Mouse (Mus musculus) embryo, embryonic 9.5 days (tissue): ENCODE measurements at regions not wholly inside any gene's neighbourhood (a gene's known extent, or its start where the extent isn't known, plus 50 kb on each side); places are given as distances from the start of the nearest gene placed in this dataset.

Experiments
- DNase-seq: peaks from one replicate; pipeline ENCODE4 v3.0.0-alpha.2; 2017; ENCODE audit errors: extremely low spot score

DNA sequence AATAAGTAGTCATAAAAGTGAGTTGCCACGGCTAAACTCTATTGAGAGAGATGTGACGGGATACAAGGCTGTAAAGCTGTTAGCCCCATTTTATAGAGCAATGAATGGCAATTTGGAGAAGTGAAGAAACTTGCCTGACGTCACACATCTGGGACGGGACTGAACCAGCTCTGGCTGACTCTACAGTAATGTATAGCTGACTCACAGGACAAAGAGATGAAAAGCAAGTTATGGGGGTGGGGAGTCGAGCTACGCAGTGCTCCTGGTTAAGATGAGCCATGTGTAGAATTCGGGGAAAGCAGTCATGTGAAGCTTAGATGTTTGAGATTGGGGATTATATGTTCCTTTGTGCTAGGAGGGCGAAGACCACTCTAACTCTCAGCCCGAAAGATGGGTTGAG is 72.2 kb upstream of the Boc start:
- DNase-seq: no peak

DNA sequence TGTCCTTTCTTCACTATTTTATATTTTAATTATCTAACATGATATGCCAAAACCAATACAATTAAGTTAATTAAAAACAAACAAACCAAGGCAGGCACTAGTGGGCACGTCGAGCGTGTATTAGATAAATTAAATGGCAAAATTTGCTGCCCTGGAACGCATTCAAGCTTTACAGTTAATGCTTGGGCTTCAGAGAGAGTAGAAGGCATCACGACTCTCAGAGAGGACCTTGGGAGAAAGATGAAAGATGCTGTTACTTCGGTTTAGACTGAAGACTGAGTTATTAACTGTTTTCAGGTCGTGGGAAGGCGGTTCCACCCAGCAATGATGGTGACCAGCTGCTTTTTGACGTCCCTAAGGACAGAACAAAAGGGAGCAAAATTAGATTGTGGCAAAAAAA is 71.7 kb upstream of the Boc start:
- no peak for DNase-seq

DNA sequence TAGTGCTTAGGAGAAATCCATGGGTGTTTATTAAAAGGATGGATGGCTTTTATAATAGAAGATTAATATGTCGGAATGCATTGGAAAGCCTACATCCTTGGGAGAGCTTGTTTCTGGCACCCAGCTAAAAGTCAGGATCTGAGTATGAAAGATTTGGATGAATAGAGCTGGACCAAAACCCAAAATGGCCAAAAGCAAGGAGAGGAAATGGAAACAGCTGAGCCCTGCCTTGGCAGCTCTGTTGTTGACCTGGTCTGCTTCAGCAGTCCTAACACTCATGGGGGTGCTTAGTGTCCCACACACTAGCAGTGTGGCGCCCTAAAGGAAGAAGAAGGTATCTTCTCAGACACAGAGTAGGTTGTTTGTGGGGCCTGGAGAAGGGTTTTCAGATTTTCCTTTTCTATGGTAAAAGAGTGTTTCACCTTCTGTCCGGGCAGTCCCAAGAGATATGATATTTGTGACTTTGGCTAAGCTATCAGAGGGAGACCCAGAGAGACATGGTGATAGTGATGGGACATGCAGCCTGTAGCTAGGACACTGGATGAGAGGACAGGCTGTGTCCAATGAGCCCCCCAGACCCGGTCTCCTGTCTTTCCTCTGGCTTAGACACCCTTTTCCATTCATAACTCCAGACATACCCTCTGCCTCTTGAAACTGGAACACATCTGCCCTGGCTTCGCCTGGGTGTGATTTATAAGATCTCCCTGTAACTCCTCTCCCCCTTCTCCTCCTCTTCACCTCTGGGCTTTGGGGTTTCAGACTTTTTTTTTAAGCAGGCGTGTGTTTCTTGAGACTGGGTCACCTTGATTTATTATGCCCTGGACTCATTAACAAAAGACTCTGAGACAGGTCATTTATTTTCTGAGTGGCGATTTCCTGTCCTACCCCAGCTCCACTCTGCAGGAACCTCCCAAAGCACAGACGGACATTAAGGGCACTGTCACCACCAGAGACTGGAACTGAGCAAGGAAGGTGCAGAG is 70.9 kb upstream of the Boc start:
- DNase-seq: peak; percentile 53

DNA sequence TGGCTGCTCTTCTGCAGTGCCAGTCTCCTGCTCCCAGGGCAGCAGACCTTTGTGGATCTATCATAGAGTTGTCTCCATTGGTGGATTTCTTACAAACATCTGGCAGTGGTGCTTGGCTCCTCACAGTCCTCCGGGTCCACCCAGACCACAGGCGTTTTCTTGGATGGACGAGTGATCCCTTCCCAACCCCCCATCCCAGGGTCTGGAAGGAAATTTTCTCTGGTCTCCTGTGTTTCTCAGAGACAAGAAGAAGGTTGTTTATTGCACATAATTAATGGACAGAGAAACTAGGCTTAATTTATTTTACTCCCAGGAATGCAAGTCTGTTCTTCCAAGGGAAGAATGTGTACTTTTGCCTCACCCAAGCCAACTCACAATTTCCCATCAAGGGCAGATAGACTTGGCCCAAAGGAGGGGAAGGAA is 67.2 kb upstream of the Boc start:
- DNase-seq: no peak

DNA sequence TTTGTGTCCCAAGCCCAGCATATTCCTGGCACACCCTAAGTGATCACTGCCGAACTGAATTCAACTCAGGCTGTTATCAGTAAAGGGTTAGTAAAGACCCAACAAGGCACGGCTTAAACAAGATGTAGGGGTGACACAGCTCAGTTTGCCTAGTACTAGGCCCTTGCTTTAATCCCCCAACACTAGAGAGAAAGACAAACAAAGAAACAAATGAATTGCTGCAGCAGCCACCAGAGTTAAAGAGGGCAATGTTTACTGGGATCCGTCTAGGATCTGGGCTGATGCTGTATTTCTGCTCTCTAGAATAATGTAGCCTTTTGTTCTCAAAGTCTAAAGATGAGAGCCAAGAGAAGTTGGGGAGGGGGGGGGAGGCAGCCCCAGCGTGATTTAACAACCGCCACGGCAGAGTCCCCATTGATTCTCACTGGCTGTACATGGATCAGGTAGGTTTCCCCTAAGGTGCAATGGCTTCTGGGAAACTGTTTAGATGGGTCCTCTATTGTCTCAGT is 66.5 kb upstream of the Boc start:
- no peak for DNase-seq

DNA sequence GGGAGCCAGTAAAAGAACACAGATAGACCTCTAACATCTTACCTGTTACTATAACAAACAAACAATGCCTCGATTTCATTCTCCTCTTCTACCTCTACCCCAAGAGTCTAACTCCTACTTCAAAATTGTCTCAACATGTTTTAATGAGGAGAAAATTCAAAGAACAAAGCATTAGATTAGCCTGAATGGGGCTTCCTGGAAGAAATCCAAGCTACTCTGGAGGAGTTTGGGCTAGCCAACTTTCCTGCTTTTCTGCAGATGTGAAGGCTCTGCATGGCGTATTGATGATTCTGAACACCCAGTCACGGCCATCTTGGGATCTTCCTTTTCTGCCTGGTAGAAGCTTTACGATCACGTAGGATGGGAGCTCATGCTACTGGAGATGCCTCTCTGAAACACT is 62.9 kb upstream of the Boc start:
- DNase-seq: no peak

DNA sequence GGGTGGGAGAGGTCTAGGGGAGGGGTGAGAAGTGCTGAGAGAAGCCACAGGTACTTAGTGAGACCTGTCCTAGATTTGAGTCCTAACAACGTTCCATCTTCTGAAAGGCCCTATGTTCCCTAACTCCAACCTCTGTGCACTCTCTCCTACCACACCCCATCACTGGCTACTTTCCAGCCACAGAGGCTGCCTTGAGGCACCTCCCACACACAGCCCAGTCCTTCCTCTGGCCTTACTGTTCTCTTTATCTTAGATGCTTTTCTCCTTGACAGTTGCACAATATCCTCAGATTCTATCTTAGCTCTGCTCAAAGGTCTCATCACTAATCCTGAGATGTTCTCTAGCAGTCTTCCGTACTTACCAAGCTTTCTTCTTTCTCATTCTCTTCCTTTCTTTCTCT is 61.8 kb upstream of the Boc start:
- no peak for DNase-seq

DNA sequence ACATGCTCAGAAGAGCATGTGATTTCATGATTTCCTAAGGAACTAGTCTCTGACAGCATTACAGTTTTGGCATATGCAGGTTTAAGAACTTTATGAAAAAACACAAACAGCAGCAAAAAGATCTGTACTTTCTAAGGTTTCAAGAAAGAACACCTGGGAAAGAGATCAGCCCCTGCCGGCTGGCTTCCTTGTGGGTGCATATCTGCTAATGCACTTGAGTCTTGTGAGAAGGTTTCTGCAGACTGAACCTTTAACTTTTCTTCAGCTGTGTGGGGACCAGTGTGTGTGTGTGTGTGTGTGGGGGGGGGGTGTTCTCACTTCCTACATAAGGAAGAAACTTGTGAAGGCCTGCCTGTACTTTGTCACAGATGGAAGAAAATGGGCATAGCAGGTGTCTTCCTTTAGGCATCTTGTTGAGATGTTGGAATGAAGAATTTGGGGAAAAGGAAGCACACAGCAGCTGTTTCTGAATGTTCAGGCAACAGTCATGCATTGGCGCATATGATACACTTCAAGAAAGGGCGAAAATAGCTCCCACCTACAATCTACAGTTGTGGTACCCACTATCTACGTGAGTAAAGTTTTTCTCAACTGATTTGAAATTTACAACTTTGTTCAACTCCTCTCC is 60.9 kb upstream of the Boc start:
- no peak for DNase-seq

DNA sequence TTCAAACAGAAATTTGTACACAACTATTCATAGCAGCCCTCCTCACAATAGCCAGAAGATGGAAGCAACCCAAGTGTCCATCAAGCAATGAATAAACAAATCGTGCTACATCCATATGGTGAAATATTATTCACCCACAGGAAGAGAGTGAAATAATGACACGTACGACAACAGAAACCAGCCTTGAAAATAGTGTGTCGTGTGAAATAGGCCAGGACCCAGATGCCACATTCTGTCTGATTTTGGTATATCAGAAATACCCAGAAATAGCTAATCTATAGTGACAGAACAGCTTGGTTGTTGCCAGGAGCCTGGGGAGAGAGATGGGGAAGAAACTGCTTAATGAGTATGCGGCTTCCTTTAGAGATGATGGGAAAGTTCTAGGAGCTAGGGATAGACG is 58.3 kb upstream of the Boc start:
- DNase-seq: no peak

DNA sequence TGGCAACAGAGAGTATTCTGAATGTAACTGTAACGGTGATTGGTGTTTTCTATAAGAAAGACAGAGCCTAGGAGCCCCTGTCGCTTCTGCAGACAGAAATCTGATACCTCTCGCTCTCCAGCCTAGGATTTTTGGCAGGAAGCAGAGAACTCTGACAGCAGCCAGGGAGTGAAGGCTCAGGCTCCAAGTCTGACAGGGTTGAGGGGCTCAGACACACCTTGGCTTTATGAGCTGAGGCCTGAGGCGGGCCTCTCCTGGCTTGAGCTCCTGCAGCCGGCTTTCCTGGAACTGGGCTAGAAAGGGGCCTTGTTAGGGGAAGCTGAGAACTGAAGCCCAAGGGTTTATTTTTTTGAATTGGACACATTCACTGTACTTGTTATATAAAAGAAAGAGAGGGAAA is 57.7 kb upstream of the Boc start:
- no peak for DNase-seq

DNA sequence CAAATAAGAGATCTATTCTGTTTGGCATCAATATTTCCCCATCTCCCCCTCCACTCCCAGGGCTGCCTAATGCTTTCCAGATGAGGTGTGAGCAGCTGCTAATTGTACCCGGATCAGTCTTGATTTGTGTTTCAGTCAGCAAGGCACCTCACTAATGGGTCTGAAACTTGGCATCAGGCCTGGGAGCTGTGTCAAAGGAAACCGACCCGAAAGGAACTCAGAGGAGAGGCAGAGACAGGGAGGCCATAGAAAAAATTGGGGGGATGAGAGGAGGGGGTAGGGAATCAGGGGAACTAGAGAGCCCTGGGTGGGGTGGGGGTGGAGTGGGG is 57.1 kb upstream of the Boc start:
- DNase-seq: peak; percentile 52

DNA sequence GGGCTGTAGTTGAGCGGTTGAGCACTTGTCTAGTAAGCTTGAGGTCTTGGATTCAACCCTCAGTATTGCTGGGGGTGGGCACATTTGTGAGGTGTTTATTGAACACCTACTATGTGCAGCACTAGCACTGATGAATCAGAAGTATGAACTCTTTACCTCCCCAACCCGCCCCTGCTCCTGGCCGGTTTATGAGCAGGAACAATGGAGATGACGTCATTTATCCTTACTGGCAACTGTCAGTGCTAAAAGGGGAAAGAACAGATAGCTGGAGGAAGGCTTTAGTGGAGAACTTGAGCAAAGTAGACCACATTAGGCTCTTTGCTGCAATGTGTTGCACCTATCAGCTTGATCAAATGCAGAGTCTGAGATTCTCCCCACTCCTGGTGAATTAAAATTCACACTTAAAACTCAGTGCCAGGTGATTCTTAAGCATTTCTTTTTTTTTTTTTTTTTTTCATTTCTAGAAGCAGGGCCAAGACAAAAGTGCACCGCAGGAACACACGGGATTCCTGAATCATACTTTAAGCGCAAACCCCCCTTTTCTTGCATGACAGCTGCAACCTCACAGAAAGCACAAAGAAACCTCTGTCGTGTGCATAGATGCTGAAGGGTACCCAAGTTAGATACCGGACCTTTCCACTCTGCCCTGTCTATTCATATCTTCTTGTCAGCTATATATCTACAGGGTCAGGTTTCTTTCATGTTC is 56.6 kb upstream of the Boc start:
- no peak for DNase-seq

DNA sequence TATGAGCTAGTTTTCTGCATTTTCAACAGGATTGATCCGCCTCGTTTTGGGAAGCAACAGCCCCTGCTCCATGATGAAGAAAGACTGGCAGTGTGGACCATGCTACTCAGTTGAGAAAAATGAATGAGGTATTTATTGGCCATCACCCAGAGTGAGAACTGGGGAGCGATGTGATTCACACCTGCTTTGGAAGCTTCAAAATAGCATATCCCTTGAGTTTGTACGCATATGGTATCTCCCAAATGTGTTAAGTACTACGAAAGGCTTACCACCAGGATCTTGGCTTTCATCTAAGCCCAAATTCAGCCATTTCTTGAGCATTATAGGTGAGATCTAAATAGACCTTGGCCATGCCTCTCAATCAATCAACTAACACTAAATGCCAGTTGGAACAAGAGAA is 55.5 kb upstream of the Boc start:
- no peak for DNase-seq

DNA sequence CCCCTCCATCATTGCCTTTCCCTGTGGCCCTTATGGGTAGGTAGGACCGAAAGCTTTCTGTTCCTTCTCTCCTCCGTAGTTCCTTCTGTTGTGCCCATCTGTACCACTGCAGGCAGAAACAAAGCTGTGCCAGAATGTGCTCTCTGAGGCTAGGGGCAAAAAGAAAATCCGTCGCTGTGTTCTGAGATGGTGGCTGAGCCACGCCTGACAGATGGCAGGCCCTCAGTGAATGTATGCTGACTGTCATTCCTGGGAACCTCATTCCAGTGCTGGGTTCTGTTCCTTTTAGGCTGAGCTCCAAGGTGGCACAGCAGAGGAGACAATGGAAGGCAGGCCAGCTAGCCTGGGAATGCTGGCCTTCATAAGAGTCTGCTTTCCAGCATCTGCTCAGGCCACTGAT is 54.0 kb upstream of the Boc start:
- DNase-seq: no peak

DNA sequence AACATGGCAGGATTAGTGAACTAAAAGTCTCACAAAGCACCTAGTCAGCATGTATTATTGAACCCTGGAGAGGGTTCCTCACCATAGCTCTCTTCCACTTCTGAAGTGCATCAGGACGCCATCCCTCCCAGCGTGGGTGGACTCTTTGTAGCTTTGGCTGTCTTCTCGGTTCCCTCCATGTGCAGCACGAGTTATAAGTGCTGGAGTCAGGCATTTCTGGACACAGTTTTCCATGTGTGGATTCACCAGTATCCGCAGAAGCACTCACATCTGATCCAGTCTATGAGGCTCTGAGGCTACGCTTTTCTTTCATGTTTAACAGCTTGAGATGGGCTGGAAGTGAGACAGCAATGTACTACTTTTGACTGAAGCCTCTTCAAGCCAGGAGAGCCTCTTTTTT is 52.8 kb upstream of the Boc start:
- DNase-seq: no peak

DNA sequence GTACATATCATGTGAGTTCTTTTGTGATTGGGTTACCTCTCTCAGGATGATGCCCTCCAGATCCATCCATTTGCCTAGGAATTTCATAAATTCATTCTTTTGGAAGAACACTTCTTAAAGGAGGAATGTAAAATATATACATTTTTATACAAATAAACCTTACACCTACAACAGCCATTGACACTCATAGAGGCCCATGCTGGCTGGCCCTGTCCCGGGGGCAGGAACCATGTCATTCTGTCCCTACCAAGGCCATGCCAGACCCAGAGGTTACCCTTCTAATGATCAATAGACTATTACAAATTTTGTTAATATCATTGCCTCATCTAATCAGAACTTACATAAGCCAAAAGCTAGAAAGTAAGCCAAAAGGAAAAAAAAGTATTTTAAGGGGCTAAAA is 49.9 kb upstream of the Boc start:
- no peak for DNase-seq
